Mouse (Mus musculus) embryonic facial prominence, embryonic 14.5 days (tissue): Measurements from ENCODE around the gene Nme7. TPM values are rescaled to one million over a fixed set of nuclear protein-coding genes. Genes with fewer than 3 reads are reported as not detected.

Experiments
- ATAC-seq: fragments of 200-750 bp; cut with Nextera tagmentation; 2 replicates; pipeline ENCODE4 v1.8.0; 2017; ENCODE audit warnings: low read depth, moderate number of reproducible peaks, moderate TSS enrichment
- DNase-seq: peaks from one replicate; pipeline ENCODE4 v3.0.0-alpha.2; 2015; ENCODE audit warnings: low spot score
- H3K27ac ChIP-seq: fragments of 300-500 bp; sonication (generic); replicated peaks from 2 replicates; pipeline ENCODE4 v1.5.1; 2014; ENCODE audit warnings: low read depth, mild to moderate bottlenecking, low read length, moderate library complexity
- H3K27me3 ChIP-seq: fragments of 300-500 bp; sonication (generic); replicated peaks from 2 replicates; pipeline ENCODE4 v1.6.1; 2014; ENCODE audit warnings: low read length; ENCODE audit not compliant: control insufficient read depth, insufficient read depth
- H3K36me3 ChIP-seq: fragments of 300-500 bp; sonication (generic); 2 replicates; pipeline ENCODE4 v1.6.1; 2014; ENCODE audit warnings: low read length, mixed read lengths; ENCODE audit not compliant: control insufficient read depth, insufficient read depth
- H3K4me1 ChIP-seq: fragments of 300-500 bp; sonication (generic); 2 replicates; pipeline ENCODE4 v1.6.1; 2014; ENCODE audit warnings: antibody characterized with exemption, low read length; ENCODE audit not compliant: control insufficient read depth, insufficient read depth
- H3K4me2 ChIP-seq: fragments of 300-500 bp; sonication (generic); 2 replicates; pipeline ENCODE4 v1.6.1; 2014; ENCODE audit warnings: low read depth, mild to moderate bottlenecking, low read length, moderate library complexity, mixed read lengths
- H3K4me3 ChIP-seq: fragments of 300-500 bp; sonication (generic); 2 replicates; pipeline ENCODE4 v1.5.1; 2014; ENCODE audit warnings: low read depth, mild to moderate bottlenecking, low read length
- H3K9ac ChIP-seq: fragments of 300-500 bp; sonication (generic); 2 replicates; pipeline ENCODE4 v1.6.1; 2014; ENCODE audit warnings: low read depth, mild to moderate bottlenecking, low read length, moderate library complexity, mixed read lengths
- H3K9me3 ChIP-seq: fragments of 300-500 bp; sonication (generic); 2 replicates; pipeline ENCODE4 v1.6.1; 2016; ENCODE audit warnings: low read length; ENCODE audit not compliant: control insufficient read depth
- WGBS: fragments of 180-500 bp; shearing (Covaris S2); extraction: QIAGEN DNeasy Blood & Tissue Kit; methylation state at CpG from one replicate; pipeline ENCODE4 v1.1.7; 2014; 5-methylcytosine and 5-hydroxymethylcytosine counted together
- polyA plus RNA-seq: library from polyadenylated mRNA; unstranded; fragments of >200 nt; fragmentation: Nextera tagmentation; extraction: Ambion mirVana; gene quantifications from 2 replicates; pipeline ENCODE4 v1.2.1, GENCODE M21; 2014

Gene Nme7
- polyA plus RNA-seq, 1 experiment from 2014 or later: 27.3 TPM

GRCm38 (mm10) chr1:164458245-164458613 is 154.3 kb downstream of the Nme7 start, which contains the start of gene Atp1b1:
Gene Atp1b1, minus strand, starts transcription at chr1:164458355.
- Histone ChIP-seq H3K4me3 (peak within 1 kb of the TSS; percentile 70), H3K4me1 (peaks cover 11% of the 10 kb centered on the region), H3K27me3 (peaks cover 48% of the 10 kb centered on the region), H3K4me2 (peak within 1 kb of the TSS; percentile 88), H3K9me3 (no peaks in the 10 kb centered on the region), H3K9ac (peak within 1 kb of the TSS; percentile 69), H3K27ac (peak within 1 kb of the TSS; percentile 84), H3K36me3 (no peaks in the 10 kb centered on the region)
- ATAC-seq (peak; percentile 96), DNase-seq (peak; percentile 94)
- WGBS: 1% methylated on average over 10 of the region's 35 CpGs

GRCm38 (mm10) chr1:164458621-164459051 is 154.7 kb downstream of the Nme7 start:
- Histone ChIP-seq H3K27ac (no peak overlapping the region), H3K4me1 (peaks cover 11% of the 10 kb centered on the region), H3K27me3 (peaks cover 48% of the 10 kb centered on the region), H3K36me3 (no peaks in the 10 kb centered on the region), H3K4me3 (peak overlapping the region; percentile 70), H3K9ac (peak overlapping the region; percentile 49; the same call in 1 of the 2 replicates), H3K4me2 (peak overlapping the region; percentile 88), H3K9me3 (no peaks in the 10 kb centered on the region)
- ATAC-seq: peak; percentile 24
- peak; percentile 13 for DNase-seq
- 3% methylated on average over 22 of the region's 22 CpGs for WGBS

GRCm38 (mm10) chr1:164459127-164459905 is 155.4 kb downstream of the Nme7 start:
- no peaks in the 10 kb centered on the region for H3K9me3 ChIP-seq
- H3K4me2 ChIP-seq: peak overlapping the region; percentile 88; the same call in 1 of the 2 replicates
- peaks cover 48% of the 10 kb centered on the region for H3K27me3 ChIP-seq
- no peak overlapping the region for H3K27ac ChIP-seq
- no peaks in the 10 kb centered on the region for H3K36me3 ChIP-seq
- ATAC-seq: no peak
- 54% methylated on average over 12 of the region's 12 CpGs for WGBS
- H3K4me3 ChIP-seq: no peak overlapping the region
- H3K9ac ChIP-seq: no peak overlapping the region
- H3K4me1 ChIP-seq: peaks cover 11% of the 10 kb centered on the region
- no peak for DNase-seq

- WGBS: 75% methylated on average over 13 of the region's 13 CpGs
- no peak overlapping the region for H3K9ac ChIP-seq
- no peak overlapping the region for H3K4me2 ChIP-seq
- H3K27ac ChIP-seq: no peak overlapping the region
- no peak for ATAC-seq
- peaks cover 34% of the 10 kb centered on the region for H3K27me3 ChIP-seq
- H3K4me3 ChIP-seq: no peak overlapping the region
- no peaks in the 10 kb centered on the region for H3K9me3 ChIP-seq
- DNase-seq: no peak
- no peaks in the 10 kb centered on the region for H3K36me3 ChIP-seq
- peaks cover 11% of the 10 kb centered on the region; the same call in 1 of the 2 replicates for H3K4me1 ChIP-seq
Observed at GRCm38 (mm10) chr1:164460921-164461697, 157.2 kb downstream of the Nme7 start.

- Histone ChIP-seq H3K9me3 (no peaks in the 10 kb centered on the region), H3K27me3 (peaks cover 28% of the 10 kb centered on the region), H3K4me1 (peaks cover 8% of the 10 kb centered on the region; the same call in 1 of the 2 replicates), H3K9ac (no peak overlapping the region), H3K4me2 (no peak overlapping the region), H3K27ac (no peak overlapping the region), H3K36me3 (no peaks in the 10 kb centered on the region), H3K4me3 (no peak overlapping the region)
- WGBS: 30% methylated on average over 10 of the region's 10 CpGs
- peak; percentile 33 for DNase-seq
- no peak for ATAC-seq
Observed at GRCm38 (mm10) chr1:164461726-164462125, 157.8 kb downstream of the Nme7 start.

GRCm38 (mm10) chr1:164467406-164467805 is 163.5 kb downstream of the Nme7 start:
- ATAC-seq (no peak), DNase-seq (no peak)
- Histone ChIP-seq H3K4me2 (no peak overlapping the region), H3K4me1 (no peaks in the 10 kb centered on the region), H3K36me3 (no peaks in the 10 kb centered on the region), H3K9me3 (no peaks in the 10 kb centered on the region), H3K27ac (no peak overlapping the region), H3K9ac (no peak overlapping the region), H3K4me3 (no peak overlapping the region), H3K27me3 (no peaks in the 10 kb centered on the region; the same call in 1 of the 2 replicates)
- WGBS: 89% methylated on average over 10 of the region's 10 CpGs

GRCm38 (mm10) chr1:164468329-164468728 is 164.4 kb downstream of the Nme7 start:
- Histone ChIP-seq H3K9ac (no peak overlapping the region), H3K27ac (no peak overlapping the region), H3K4me2 (no peak overlapping the region), H3K4me3 (no peak overlapping the region), H3K4me1 (no peaks in the 10 kb centered on the region), H3K9me3 (no peaks in the 10 kb centered on the region), H3K36me3 (no peaks in the 10 kb centered on the region), H3K27me3 (no peaks in the 10 kb centered on the region; the same call in 1 of the 2 replicates)
- ATAC-seq (no peak), DNase-seq (no peak)
- 79% methylated on average over 8 of the region's 8 CpGs for WGBS

GRCm38 (mm10) chr1:164470985-164471384 is 167.1 kb downstream of the Nme7 start:
- no peak for ATAC-seq
- 73% methylated on average over 6 of the region's 6 CpGs for WGBS

More at GRCm38 (mm10) chr1:164470985-164471384, 167.1 kb downstream of the Nme7 start:
- H3K9ac ChIP-seq: no peak overlapping the region
- no peak overlapping the region for H3K4me3 ChIP-seq
- no peaks in the 10 kb centered on the region for H3K9me3 ChIP-seq
- no peak overlapping the region for H3K4me2 ChIP-seq
- no peaks in the 10 kb centered on the region for H3K4me1 ChIP-seq
- H3K27me3 ChIP-seq: no peaks in the 10 kb centered on the region; the same call in 1 of the 2 replicates
- H3K27ac ChIP-seq: no peak overlapping the region
- no peak for DNase-seq
- H3K36me3 ChIP-seq: no peaks in the 10 kb centered on the region
